Mouse (Mus musculus) lung, adult 10 weeks (tissue): ENCODE data around the gene Jmjd4. TPM values are rescaled to one million over a fixed set of nuclear protein-coding genes. Genes with fewer than 3 reads are reported as not detected.

Source experiments
- polyA plus RNA-seq: library from polyadenylated mRNA; stranded (reverse); fragments of 350-450 nt; fragmentation: Illumina TruSeq; extraction: RNeasy Lipid Tissue Mini Kit (QIAGEN cat#74804); gene quantifications from one replicate; pipeline ENCODE4 v1.2.3, GENCODE M21; 2014; ENCODE audit warnings: low read depth, low replicate concordance; ENCODE audit not compliant: insufficient read depth

The Jmjd4 gene
- 3.5 TPM for polyA plus RNA-seq

GRCm38 (mm10) chr11:59449741-59450229 lies at the start of gene Jmjd4:
Gene Jmjd4 (plus strand): TSS chr11:59450045.

GRCm38 (mm10) chr11:59451086-59451485 lies 1.2 kb downstream of the Jmjd4 start, which contains the start of gene Snap47:
Gene Snap47 (minus strand): TSS chr11:59451186.

DNA sequence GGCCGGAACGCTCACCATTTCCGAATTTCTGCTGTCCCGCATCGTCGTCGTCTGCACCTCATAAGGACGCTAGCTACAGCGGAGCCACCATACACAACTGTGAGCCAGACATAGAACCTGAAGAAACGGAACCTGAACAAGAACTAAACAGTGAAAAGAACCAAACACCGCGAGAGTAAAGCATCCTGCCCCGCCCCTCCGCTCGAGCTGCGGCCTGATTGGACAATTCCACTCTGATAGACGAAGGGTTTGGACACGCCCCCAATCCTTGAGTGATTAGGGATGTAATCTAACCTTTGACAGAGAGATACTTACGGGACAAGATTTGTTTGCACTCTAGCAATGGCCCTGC lies 22.5 kb downstream of the Jmjd4 start, which contains the start of gene Zfp867:
Zfp867 (minus strand) TSS at position 149 of the 352 bp plus-strand sequence.

Other genes with a start within 250 kb of the Jmjd4 start
- gene Mrpl55, start 247.6 kb upstream of the Jmjd4 start, polyA plus RNA-seq, result 39.6 TPM
- 19.0 TPM for gene 2310033P09Rik, start 241.7 kb upstream of the Jmjd4 start, polyA plus RNA-seq
- 330 TPM for gene Arf1, start 221.8 kb upstream of the Jmjd4 start, polyA plus RNA-seq
- gene Wnt3a, start 159.3 kb upstream of the Jmjd4 start, polyA plus RNA-seq, result 10.4 TPM
- gene Wnt9a, start 143.1 kb upstream of the Jmjd4 start, polyA plus RNA-seq, result 3.9 TPM
- gene Prss38, start 74.4 kb upstream of the Jmjd4 start, polyA plus RNA-seq, result not detected
- gene Snap47, start 1.1 kb downstream of the Jmjd4 start, polyA plus RNA-seq, result 25.7 TPM
- gene Zfp867, start 22.4 kb downstream of the Jmjd4 start, polyA plus RNA-seq, result 3.1 TPM
- gene Zkscan17, start 76.7 kb downstream of the Jmjd4 start, polyA plus RNA-seq, result 8.4 TPM
- gene Nlrp3, start 91.5 kb downstream of the Jmjd4 start, polyA plus RNA-seq, result 0.93 TPM
- not detected for gene Olfr222, start 126.2 kb downstream of the Jmjd4 start, polyA plus RNA-seq
- not detected for gene Olfr223, start 143.2 kb downstream of the Jmjd4 start, polyA plus RNA-seq
- 166 TPM for gene Mprip, start 211.3 kb downstream of the Jmjd4 start, polyA plus RNA-seq